Mouse (Mus musculus) myocyte (in vitro differentiated cells): ENCODE results near the gene Amfr.

ENCODE experiments used
- MAX ChIP-seq: IDR thresholded peaks from one replicate; pipeline ENCODE4 v1.6.1; 2011; ENCODE audit warnings: low read depth, mild to moderate bottlenecking, control low read depth
- POLR2A ChIP-seq: IDR thresholded peaks from one replicate; pipeline ENCODE4 v1.6.1; 2011; ENCODE audit warnings: low read depth, mild to moderate bottlenecking, control low read depth, moderate library complexity; ENCODE audit not compliant: insufficient read length
- POLR2AphosphoS2 ChIP-seq: IDR thresholded peaks from one replicate; pipeline ENCODE4 v1.6.1; 2011; ENCODE audit warnings: low read depth, control low read depth; ENCODE audit not compliant: insufficient read length

DNA sequence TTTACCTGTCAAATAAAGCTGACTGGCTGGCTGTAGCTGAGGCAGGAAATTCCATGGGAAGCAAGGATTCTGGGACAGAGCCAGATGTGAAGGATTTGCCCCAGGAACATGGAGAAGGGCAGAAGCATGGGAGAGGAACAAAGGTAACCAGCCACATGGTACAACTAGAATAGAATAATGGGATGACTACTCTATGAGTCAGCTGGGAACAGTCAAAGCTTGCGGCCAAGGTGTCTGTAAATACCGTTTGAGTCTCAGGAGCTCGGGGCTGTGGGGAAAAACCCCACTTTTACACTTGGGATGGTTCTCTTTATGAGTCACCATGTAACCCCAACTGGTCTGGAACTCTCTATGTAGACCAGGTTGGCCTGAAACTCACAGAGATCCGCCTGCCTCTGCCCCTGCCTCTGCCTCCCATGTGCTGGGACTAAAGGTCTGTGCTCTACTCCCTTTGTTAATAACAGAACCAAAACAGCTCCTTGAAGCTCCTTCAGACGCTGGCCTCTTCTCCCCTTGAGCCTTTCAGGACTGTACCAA, 30.9 kb downstream of the Amfr start:
- TF ChIP-seq MAX, result no peak
- no peak for TF ChIP-seq POLR2A
- TF ChIP-seq POLR2AphosphoS2, result no peak
